Mouse (Mus musculus): ENCODE data around the gene Glp2r. TPM values are rescaled to one million over a fixed set of nuclear protein-coding genes. Genes with fewer than 3 reads are reported as not detected.

Gene Glp2r
- total RNA-seq, 2 experiments from 2014 or later, result not detected

DNA sequence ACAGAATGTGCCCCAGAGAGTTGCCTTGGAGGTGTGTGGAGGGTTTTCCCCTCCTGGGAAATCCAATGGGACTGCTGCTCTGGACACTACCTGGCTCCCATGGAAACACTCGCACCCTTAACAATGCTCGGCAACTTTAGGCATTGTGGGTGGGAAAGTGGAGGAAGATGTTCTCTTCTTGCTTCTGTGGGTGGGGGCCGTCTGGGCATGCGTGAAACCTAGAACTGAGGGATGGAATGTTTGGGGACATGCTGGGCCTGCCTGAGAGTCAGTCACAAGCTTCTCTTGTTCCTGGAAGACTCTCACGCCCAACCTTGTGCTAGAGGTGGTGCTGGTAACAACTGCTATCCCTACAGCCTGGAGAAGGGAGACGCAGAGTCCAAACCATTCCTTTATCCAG lies 106.0 kb downstream of the Glp2r start:
- ATAC-seq (replicated peaks; ENCODE audit: poor library complexity, severe bottlenecking), result no peak

DNA sequence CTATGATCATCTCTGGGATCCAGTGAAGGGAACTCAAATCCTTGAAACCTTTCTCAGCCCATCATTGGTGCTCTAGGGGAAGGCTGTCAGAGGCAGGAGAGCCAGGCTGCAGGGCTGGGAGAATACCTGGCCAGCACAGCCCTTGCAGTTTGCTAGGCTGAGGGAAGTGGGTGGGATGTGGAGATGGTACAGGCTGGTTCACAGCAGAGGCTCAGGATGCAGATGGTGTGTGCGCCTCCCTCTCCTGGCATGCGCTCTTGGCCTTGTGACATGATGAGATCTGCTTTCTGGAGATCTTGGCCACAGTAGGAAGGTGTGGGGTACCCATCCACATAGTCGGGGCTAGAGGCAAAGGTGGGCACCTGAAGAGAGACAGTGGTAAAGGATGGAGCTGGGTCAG lies 106.7 kb downstream of the Glp2r start:
- ATAC-seq (replicated peaks; ENCODE audit: poor library complexity, severe bottlenecking), result no peak

DNA sequence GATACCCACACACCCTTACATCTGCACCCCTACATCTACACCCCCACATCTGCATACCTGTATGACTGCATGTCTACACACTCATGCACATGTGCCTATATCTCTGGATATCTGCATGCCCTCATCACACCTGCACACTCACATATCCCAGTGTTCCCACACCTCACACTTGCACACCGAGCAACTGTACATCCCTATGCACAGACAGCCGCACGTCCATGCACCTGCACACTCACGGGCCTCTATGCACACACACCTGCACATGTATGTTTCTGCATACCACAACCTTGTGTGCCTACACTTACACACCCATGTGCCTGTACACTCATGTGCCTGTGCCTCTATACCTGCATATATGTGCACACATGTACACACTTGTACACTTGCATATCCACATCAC lies 107.5 kb downstream of the Glp2r start:
- ATAC-seq (replicated peaks; ENCODE audit: poor library complexity, severe bottlenecking), result no peak

DNA sequence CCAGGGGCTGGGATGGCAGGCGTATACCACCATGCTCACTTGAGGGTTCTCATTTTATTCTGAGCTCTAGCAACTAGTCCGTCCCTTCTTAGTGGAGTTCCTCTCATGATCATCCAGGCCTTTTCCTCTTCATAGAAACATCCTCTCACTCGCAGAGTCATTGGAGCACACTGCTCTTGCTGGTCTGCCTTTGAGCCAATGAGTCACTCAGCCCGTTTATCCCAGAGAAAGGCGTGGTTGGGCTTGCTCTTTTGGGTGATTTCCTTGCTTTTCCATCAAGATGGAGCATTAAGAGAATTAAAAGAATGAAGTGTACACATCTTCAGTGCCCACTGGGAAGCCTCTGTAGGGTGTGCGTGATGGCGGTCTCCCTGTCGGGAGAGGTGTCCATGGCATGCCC lies 109.5 kb downstream of the Glp2r start:
- ATAC-seq (replicated peaks; ENCODE audit: poor library complexity, severe bottlenecking), result no peak

DNA sequence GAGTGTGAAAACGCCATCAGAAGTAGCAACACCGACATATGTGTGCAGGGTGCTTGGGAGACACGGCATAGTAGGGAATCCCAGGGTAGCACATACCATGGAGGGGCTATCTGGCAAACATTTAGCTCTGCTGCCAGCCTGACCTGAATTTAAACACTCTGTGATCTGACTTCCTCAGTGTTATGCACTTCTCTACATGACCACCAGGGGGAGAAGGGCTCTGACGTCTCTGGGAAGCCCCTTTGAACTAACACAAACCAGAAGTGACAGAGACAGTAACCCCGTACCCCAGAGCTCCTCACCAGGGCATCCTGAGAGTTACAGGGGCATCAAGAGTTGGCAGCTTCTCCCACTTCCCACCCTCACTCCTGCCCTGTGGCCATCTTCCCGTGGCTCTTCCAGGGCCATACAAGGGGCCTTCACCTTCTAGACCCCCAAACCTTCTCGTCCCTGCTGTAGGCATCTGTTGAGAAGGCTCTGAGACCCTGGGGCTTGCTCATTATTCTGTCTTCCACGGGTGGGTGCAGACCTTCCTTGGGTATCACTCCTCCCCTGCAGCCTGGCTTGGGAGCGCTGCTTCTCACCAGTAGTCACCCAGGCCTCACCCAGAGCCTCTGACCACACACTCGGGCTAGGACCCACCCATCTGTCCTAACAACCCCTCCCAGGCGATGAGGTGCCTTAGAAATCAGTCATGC lies 113.1 kb downstream of the Glp2r start:
- ATAC-seq (replicated peaks; ENCODE audit: poor library complexity, severe bottlenecking), result peak; percentile 86

DNA sequence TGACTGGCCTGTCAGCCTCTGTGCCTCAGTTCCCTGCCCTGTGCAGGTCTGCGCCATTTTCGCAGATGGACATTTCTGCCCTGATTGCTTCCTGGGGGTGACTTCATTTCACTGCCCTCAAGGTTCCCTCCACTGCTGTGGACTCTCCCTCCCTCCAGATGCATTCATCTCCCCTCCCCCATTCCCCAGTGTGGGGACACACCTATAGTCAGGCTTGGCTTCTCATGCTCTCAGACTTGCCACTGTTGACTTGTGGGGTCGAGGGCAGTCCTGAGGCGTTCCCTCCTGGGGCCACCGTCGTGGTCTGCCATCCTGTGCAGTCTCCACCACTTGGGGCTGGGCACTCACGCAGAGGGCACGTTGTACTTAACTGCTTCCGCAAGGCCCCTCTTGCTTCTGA lies 114.1 kb downstream of the Glp2r start:
- no peak for ATAC-seq (replicated peaks; ENCODE audit: poor library complexity, severe bottlenecking)

DNA sequence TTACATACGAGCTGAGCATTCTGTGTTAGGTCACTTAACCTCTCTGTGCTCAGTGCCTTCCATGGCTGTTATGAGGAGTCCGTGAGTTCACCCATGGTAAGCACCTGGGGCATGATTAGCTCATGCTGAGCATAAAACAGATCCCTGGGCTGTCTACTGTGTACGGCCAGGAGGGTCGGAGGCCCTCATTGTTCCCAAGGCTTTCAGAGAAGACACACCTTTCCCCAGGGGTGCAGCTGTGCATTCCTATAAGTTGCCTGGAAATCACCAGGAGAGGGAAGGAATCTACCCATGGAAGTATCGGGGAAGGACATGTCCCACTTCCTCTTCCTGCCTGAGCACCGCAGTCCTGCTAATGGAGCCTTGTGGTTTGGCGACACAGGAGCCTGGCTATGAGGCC lies 114.6 kb downstream of the Glp2r start:
- peak; percentile 29; the same call in 1 of the 2 replicates for ATAC-seq (replicated peaks; ENCODE audit: poor library complexity, severe bottlenecking)

DNA sequence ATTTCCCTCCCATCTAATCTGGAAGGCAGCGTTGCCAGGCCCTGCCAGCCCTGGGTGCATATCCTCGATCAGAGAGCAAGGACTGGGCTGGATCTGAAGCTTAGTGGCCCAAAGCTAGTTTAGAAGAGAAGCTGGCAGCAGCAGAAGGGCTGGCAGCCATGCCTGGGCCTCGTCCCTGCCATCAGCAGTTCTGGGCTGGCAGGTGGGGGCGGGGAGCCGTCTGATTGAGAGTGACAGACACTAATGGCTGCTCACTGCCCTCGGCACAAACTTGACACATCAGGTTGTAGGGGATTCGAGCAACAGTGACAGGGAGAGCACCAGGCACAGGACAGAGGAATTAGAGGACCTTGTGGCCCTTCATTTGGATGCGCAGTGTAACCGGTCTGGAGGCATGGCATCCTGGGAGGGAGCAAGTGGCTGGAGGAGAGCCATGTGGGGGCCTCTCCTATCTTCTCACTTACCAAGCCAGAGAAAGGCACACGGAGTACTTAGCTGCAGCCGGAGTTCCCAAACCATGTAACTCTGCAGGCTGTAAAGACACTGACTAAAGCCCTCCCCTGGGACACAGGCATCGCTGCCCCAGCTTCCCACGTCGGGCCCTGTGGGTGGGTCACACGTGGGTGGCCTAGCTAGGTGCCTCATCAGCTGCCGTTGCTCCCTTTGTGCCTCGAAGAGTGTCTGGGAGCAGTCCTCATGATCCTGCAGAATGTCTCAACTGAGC lies 115.6 kb downstream of the Glp2r start:
- ATAC-seq (replicated peaks; ENCODE audit: poor library complexity, severe bottlenecking), result no peak

DNA sequence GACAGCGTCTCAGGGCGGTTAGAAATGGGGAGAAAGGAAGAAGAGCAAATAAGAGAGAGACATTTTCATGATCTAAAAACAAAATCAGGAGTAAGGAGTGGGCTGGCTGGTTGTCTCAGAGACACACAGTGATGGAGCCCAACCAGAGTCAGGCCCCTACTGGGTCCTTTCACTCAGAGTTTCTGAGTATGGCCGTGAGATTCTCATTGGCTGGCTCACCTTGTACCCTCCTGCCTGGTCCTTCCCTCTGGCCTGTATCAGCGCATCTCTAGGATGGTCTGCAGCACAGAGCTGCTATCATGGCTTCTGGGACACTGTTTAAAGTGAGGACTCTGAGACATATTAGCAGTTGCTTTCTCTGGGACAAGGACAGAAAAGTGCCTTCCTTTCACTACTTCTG lies 116.4 kb downstream of the Glp2r start:
- no peak for ATAC-seq (replicated peaks; ENCODE audit: poor library complexity, severe bottlenecking)

DNA sequence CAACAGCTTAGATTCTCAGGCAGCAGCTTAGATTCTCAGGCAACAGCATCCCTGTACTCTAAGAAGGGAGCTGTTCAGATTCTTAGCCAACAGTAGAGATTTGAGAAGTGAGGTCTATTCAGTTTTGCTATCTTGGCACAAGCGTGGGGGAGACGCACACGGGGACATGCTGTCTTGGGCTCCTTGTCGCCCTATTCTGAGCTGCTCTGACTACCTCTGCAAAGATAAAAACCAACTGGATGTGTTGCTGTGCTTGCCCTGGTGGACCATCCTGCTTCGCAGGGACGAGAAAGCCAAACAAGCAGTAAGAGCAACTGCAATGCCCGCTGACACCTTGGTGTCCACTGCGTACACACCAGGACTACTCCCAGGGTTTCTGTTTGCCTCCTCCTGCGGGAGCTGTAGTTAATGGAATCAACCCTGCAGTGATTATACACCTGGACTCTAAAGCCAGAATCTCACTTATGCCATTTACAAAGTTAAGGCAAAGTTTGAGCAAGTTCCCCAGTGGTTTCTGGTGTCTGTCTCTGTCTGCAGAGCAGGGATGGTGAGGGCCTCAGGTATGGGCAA lies 117.3 kb downstream of the Glp2r start:
- ATAC-seq (replicated peaks; ENCODE audit: poor library complexity, severe bottlenecking), result no peak

DNA sequence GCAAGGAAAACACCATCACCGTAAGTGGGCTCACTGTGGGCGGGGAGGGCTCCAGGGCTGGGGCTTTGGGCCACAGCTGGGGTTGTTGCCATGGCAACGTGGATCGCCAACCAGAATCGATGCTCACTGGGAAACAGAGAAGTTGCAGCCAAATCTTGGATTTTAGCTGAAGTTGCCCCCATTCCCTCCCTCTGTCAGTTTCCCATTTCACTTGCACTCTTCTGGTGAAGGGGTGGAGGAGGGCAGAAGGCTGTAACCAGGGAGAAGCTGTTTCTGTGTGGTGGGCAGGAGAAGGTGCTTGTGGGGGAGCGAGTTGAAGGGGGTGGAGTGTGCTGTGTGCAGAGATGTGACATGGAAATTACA lies 118.1 kb downstream of the Glp2r start:
- ATAC-seq (replicated peaks; ENCODE audit: poor library complexity, severe bottlenecking), result no peak

DNA sequence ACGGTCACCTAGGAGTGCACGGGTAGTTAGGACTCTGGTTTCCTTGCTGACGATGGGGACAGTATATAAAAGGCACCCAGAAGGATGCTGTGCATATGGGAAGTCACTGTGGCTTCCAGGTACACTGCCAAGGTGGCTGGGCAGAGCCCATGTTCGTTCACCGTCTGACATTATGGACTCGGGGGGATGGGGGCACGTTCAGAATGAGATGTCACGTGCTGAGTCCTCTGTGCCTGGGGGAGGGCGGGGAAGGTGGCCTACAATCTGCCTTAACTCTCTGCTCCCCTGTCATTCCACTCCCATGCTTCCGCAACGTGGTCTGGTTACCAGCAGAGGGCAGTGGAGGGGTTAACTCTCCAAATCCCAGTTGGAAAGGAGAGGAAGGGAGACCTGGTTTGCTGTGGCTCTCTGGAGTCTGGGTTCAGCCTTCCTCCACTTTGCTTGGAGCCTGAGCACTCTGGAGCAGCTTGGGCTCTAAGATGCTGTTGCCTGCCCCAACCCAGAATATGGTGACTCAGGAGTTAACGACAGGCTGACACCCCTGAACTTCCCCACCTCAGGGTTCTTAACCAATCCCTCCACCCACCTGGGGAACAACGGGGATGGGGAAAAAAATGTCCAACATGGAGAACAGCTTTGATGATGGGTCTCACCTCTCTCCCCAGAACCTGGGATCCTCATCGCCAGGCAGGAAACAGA lies 118.6 kb downstream of the Glp2r start:
- ATAC-seq (replicated peaks; ENCODE audit: poor library complexity, severe bottlenecking), result peak; percentile 57

DNA sequence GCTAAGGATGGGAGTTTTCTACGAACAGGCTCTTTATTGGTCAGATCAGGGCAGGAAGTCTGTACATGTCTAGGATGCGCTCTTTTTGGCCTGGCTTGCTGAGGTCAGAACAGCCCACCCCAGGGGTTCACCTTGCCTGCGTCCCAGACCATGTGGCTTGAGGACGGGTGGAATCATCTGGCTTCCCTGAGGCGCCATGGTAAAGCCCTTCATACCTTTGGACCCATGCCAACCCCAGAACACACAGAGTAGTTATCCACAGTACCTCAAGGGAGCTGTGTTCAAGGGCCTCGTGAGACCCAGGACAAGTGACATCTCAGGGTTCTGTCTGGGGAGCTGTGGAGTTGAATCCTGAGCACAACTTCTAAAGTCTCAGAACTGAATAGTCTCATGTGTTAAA lies 119.2 kb downstream of the Glp2r start:
- ATAC-seq (replicated peaks; ENCODE audit: poor library complexity, severe bottlenecking), result no peak

DNA sequence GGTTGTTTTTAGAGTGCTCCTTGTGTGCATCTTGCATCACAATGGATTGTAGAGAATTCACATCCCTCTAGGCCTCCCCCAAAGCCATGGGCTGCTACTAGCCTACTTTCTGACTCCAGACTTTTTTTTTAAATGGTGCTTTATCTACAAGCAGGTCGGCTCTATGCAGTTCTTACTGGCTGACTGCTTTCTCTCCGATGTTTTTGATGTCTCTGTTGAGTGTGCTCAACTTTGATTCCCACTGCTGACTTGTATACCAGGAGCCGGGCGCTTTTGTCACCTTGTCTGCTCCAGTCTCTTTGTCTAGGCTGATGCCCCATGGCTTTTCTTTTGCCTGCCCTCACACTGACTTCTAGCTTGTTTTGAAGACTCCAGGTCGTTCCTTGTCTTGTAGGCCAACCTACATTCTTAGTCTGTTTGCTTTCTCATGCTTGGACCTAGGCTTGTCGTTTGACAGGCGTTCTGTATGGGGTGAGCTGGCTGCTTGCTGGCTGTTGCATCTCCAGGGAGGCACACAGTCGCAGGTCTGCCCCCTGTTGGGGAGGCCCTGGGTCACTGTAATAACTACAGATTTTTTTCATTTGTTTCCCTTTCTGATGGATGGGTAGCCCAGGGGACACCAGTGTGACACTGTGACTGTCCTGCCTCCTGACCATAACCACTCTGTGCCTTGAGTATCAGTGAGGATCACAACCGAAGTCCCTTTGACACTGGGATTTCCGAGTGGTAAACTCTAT lies 120.8 kb downstream of the Glp2r start:
- ATAC-seq (replicated peaks; ENCODE audit: poor library complexity, severe bottlenecking), result no peak

DNA sequence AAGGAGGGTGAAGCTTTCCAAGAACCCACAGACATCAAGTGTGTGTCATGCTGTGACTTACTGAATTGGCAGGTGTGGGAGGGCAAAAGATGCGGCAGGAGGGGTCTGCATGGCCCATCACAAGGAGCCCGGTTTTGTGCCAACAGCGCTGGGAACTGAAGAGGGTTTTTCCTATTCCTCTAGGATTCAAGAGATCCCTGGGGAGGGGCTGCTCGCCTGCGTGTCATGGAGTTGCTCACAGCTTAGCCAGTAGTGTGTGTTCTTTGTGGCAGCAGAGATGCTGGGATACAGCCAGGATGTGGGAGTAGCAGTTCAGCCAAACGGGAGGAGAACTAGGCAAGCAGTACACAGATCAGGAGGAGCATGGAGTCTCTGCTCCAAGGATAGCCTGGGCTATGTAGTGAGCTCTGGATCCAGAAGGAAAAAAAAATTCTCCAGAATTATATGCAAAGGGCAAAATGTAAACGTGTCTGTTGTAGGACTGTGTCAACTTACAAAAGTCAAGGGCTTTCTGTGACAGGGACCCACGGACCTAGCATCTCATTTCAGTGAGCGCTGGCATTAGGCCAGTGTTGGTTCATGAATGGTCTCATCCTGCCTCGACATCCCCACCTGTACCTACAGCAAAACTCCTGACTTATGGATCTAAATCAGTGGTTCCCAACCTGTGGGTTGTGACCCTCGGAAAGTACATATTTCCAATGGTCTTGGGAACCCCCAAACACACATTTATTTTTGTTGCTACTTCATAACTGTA lies 122.1 kb downstream of the Glp2r start:
- no peak for ATAC-seq (replicated peaks; ENCODE audit: poor library complexity, severe bottlenecking)

DNA sequence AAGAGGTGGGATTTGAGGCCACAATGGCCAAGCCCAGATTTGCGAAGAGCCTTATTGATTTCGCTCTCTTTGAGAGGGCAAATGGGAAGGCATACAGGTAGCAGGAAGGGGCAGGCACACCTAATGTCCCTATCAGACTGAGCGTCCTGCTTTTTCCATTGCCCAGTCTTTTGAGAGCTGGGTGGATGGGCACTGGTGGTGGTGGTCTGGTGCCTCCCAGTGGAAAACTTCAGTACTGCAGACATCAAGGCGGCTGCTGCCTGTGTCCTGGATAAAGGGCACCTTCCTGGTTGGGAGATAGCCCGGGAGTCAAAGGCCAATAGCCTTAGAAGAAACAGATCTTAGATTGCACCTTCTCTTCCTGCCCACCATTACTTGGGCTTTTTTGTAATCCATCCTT lies 123.2 kb downstream of the Glp2r start:
- ATAC-seq (replicated peaks; ENCODE audit: poor library complexity, severe bottlenecking), result peak; percentile 87

DNA sequence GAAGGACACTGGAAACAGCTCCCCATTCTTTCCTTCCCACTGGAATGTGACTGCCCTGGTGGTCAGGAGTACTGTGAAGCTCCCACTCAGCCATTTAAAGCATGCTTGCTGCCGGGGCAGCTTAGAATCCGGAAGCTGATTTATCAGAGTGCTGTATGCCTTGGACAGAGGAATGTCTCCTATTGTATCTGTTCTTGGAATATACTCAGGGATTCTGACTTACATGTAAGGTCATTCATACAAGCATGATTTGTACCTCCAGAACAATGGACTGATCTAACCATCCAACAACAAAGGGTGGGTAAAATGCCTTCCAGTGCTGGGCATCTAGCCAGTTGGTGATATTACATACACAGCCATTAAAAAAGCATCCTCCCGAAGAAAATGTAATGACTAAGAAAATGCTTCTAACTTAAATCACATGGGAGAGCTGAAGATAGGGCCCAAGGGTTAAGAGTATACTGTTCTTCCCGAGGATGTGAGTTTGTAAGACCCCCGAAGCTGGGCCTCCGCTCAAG lies 126.3 kb downstream of the Glp2r start:
- no peak for ATAC-seq (replicated peaks; ENCODE audit: poor library complexity, severe bottlenecking)

DNA sequence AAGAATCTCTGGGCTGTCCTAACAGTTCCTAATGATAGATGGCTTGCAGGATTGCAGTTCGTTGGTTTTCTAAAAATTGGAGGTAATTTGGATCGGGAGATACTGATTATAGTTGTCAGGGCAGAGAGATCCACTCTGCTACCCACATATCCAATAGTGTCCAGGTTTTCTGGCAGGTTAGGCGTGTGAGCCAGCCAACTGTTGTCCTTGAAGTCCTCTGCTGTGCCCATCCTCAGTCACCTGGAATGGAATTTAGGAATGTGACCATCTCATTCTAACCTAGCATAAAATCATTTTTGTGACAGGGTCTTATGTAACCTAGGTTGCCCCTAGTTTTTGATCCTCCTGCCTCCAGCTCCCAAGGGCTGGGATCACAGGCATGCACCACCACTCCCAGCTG lies 127.5 kb downstream of the Glp2r start:
- no peak for ATAC-seq (replicated peaks; ENCODE audit: poor library complexity, severe bottlenecking)

DNA sequence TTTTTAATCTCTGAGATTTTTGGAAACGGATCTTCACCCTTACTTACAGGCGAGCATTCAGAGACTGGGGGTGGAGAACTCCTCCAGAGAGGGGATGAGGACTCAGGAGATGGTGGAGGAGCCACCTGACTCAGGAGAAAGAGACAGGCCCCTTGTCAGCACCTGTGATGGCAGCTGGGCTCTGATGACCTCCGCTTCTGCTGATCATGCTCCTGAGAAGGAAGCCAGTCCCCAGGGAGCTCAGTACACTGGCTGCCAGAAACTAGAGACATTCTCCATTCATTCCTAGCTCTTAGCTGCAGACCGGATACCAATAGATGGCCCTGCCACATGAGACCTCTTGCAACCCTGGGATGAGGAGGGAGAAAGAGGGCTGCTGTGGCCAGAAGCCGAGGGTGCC lies 128.1 kb downstream of the Glp2r start:
- no peak for ATAC-seq (replicated peaks; ENCODE audit: poor library complexity, severe bottlenecking)

DNA sequence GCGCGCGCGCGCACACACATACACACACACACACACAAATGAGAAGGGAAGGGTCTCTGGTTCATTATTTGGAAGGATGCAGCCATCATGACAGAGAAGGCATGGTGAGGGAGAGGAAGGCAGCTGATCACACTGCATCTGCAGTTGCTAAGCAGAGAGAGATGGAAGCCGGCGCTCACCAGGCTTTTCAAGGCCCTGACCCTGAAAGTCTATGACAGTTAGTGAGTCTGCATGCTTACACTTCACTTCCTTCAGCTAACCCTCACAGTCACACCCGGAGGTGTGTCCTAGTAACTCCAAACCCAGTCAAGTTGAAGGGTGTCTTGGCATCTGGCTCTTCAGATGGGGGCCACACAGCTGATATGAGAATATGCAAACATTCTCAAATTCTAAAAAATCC lies 128.5 kb downstream of the Glp2r start:
- ATAC-seq (replicated peaks; ENCODE audit: poor library complexity, severe bottlenecking), result no peak

All from granulocyte monocyte progenitor cell, adult 5-6 weeks (primary cell).